Mouse (Mus musculus) liver, embryonic 12.5 days (tissue): ENCODE data around the gene Olfr1164. TPM values are rescaled to one million over a fixed set of nuclear protein-coding genes. Genes with fewer than 3 reads are reported as not detected.

Experiments
- ATAC-seq: fragments of 200-750 bp; cut with Nextera tagmentation; 2 replicates; pipeline ENCODE4 v1.8.0; 2017; ENCODE audit warnings: moderate number of reproducible peaks, mild to moderate bottlenecking, moderate library complexity
- H3K27ac ChIP-seq: fragments of 300-500 bp; sonication (generic); 2 replicates; pipeline ENCODE4 v1.5.1; 2016; ENCODE audit warnings: mild to moderate bottlenecking
- H3K27me3 ChIP-seq: fragments of 300-500 bp; sonication (generic); replicated peaks from 2 replicates; pipeline ENCODE4 v1.6.1; 2016; ENCODE audit warnings: mild to moderate bottlenecking, moderate library complexity
- H3K36me3 ChIP-seq: fragments of 300-500 bp; sonication (generic); 2 replicates; pipeline ENCODE4 v1.6.1; 2016; ENCODE audit warnings: mild to moderate bottlenecking, moderate library complexity
- H3K4me1 ChIP-seq: fragments of 300-500 bp; sonication (generic); 2 replicates; pipeline ENCODE4 v1.6.1; 2016
- H3K4me2 ChIP-seq: fragments of 300-500 bp; sonication (generic); 2 replicates; pipeline ENCODE4 v1.6.1; 2016; ENCODE audit warnings: mild to moderate bottlenecking, moderate library complexity
- H3K4me3 ChIP-seq: fragments of 300-500 bp; sonication (generic); 2 replicates; pipeline ENCODE4 v1.5.1; 2016; ENCODE audit warnings: mild to moderate bottlenecking, moderate library complexity
- H3K9ac ChIP-seq: fragments of 300-500 bp; sonication (generic); 2 replicates; pipeline ENCODE4 v1.6.1; 2016; ENCODE audit warnings: mild to moderate bottlenecking, moderate library complexity
- H3K9me3 ChIP-seq: fragments of 300-500 bp; sonication (generic); replicated peaks from 2 replicates; pipeline ENCODE4 v1.6.1; 2016; ENCODE audit warnings: mild to moderate bottlenecking, moderate library complexity
- WGBS: fragments of 180-500 bp; shearing (Covaris S2); methylation state at CpG from one replicate; pipeline ENCODE4 v1.1.7; 2016; ENCODE audit not compliant: insufficient replicate concordance; 5-methylcytosine and 5-hydroxymethylcytosine counted together
- polyA plus RNA-seq: library from polyadenylated mRNA; unstranded; fragments of >200 nt; fragmentation: Nextera tagmentation; extraction: Ambion mirVana; gene quantifications from 2 replicates; pipeline ENCODE4 v1.2.1, GENCODE M21; 2016

Olfr1164 gene
- polyA plus RNA-seq = not detected in 2 replicates

- ATAC-seq = no peak
- no peaks in the 10 kb centered on the region for H3K27me3 ChIP-seq
- no peak within 1 kb of the TSS for H3K9ac ChIP-seq
- no peak within 1 kb of the TSS for H3K27ac ChIP-seq
- H3K4me1 ChIP-seq = no peaks in the 10 kb centered on the region
- H3K4me3 ChIP-seq = no peak within 1 kb of the TSS
- H3K4me2 ChIP-seq = no peak within 1 kb of the TSS
- no peaks in the 10 kb centered on the region for H3K9me3 ChIP-seq
- 64% methylated on average over 4 of the region's 4 CpGs for WGBS
- no peaks in the 10 kb centered on the region for H3K36me3 ChIP-seq
Observed at GRCm38 (mm10) chr2:88093866-88094265, at the start of gene Olfr1164. Olfr1164 (minus strand) TSS chr2:88093966.

GRCm38 (mm10) chr2:88128172-88128571 lies 34.4 kb upstream of the Olfr1164 start, which contains the start of gene Olfr1166:
Olfr1166 (minus strand) TSS chr2:88128272.
- no peak for ATAC-seq
- no peaks in the 10 kb centered on the region for H3K9me3 ChIP-seq
- no peak within 1 kb of the TSS for H3K9ac ChIP-seq
- no peaks in the 10 kb centered on the region for H3K4me1 ChIP-seq
- WGBS = 75% methylated on average over 1 of the region's 1 CpGs
- H3K4me2 ChIP-seq = no peak within 1 kb of the TSS
- H3K4me3 ChIP-seq = no peak within 1 kb of the TSS
- H3K36me3 ChIP-seq = no peaks in the 10 kb centered on the region
- no peaks in the 10 kb centered on the region for H3K27me3 ChIP-seq
- H3K27ac ChIP-seq = no peak within 1 kb of the TSS

GRCm38 (mm10) chr2:88071730-88072129 lies 22.0 kb downstream of the Olfr1164 start, which contains the start of gene Olfr1163:
Olfr1163 (minus strand) TSS chr2:88071830.
- ATAC-seq = no peak
- no peak within 1 kb of the TSS for H3K4me3 ChIP-seq
- no peaks in the 10 kb centered on the region for H3K9me3 ChIP-seq
- H3K4me2 ChIP-seq = no peak within 1 kb of the TSS
- no peak within 1 kb of the TSS for H3K9ac ChIP-seq
- no peak within 1 kb of the TSS for H3K27ac ChIP-seq
- no peaks in the 10 kb centered on the region for H3K4me1 ChIP-seq
- no peaks in the 10 kb centered on the region for H3K27me3 ChIP-seq
- H3K36me3 ChIP-seq = no peaks in the 10 kb centered on the region

GRCm38 (mm10) chr2:88063587-88063986 lies 30.2 kb downstream of the Olfr1164 start:
- Histone ChIP-seq H3K4me2 (no peak overlapping the region), H3K27ac (no peak overlapping the region), H3K4me3 (no peak overlapping the region), H3K4me1 (no peaks in the 10 kb centered on the region), H3K9ac (no peak overlapping the region), H3K36me3 (no peaks in the 10 kb centered on the region), H3K27me3 (no peaks in the 10 kb centered on the region), H3K9me3 (no peaks in the 10 kb centered on the region)
- no peak for ATAC-seq
- 59% methylated on average over 2 of the region's 2 CpGs for WGBS

- 63% methylated on average over 1 of the region's 1 CpGs for WGBS
- Histone ChIP-seq H3K9me3 (no peaks in the 10 kb centered on the region), H3K4me3 (no peak within 1 kb of the TSS), H3K36me3 (no peaks in the 10 kb centered on the region), H3K27me3 (no peaks in the 10 kb centered on the region), H3K4me1 (no peaks in the 10 kb centered on the region), H3K27ac (no peak within 1 kb of the TSS), H3K9ac (no peak within 1 kb of the TSS), H3K4me2 (no peak within 1 kb of the TSS)
- no peak for ATAC-seq
Observed at GRCm38 (mm10) chr2:88051029-88051428, 42.7 kb downstream of the Olfr1164 start, which contains the start of gene Olfr1162. Olfr1162 (minus strand) TSS chr2:88051129.

Other genes with a start within 250 kb of the Olfr1164 start
- gene Olfr1150-ps1, start 250.0 kb downstream of the Olfr1164 start, polyA plus RNA-seq = not detected in 2 replicates
- gene Olfr1151, start 238.1 kb downstream of the Olfr1164 start, polyA plus RNA-seq = not detected in 2 replicates
- not detected in 2 replicates for gene Olfr1152, start 227.5 kb downstream of the Olfr1164 start, polyA plus RNA-seq
- not detected in 2 replicates for gene Olfr1153, start 199.0 kb downstream of the Olfr1164 start, polyA plus RNA-seq
- not detected in 2 replicates for gene Olfr1154, start 188.8 kb downstream of the Olfr1164 start, polyA plus RNA-seq
- gene Olfr1155, start 148.8 kb downstream of the Olfr1164 start, polyA plus RNA-seq = not detected in 2 replicates
- not detected in 2 replicates for gene Olfr1156, start 140.9 kb downstream of the Olfr1164 start, polyA plus RNA-seq
- gene Olfr1157, start 125.7 kb downstream of the Olfr1164 start, polyA plus RNA-seq = not detected in 2 replicates
- not detected in 2 replicates for gene Olfr74, start 119.3 kb downstream of the Olfr1164 start, polyA plus RNA-seq
- not detected in 2 replicates for gene Olfr1158, start 103.9 kb downstream of the Olfr1164 start, polyA plus RNA-seq
- gene Olfr1160, start 85.7 kb downstream of the Olfr1164 start, polyA plus RNA-seq = not detected in 2 replicates
- not detected in 2 replicates for gene Olfr1161, start 71.2 kb downstream of the Olfr1164 start, polyA plus RNA-seq
- not detected in 2 replicates for gene Olfr73, start 56.3 kb downstream of the Olfr1164 start, polyA plus RNA-seq
- not detected in 2 replicates for gene Olfr1162, start 42.8 kb downstream of the Olfr1164 start, polyA plus RNA-seq
- not detected in 2 replicates for gene Olfr1163, start 22.1 kb downstream of the Olfr1164 start, polyA plus RNA-seq
- gene Olfr1166, start 34.3 kb upstream of the Olfr1164 start, polyA plus RNA-seq = not detected in 2 replicates
- gene Olfr1167, start 61.2 kb upstream of the Olfr1164 start, polyA plus RNA-seq = not detected in 2 replicates
- gene Olfr1168, start 87.9 kb upstream of the Olfr1164 start, polyA plus RNA-seq = not detected in 2 replicates
- not detected in 2 replicates for gene Olfr1170, start 134.4 kb upstream of the Olfr1164 start, polyA plus RNA-seq
- not detected in 2 replicates for gene Olfr1173, start 185.9 kb upstream of the Olfr1164 start, polyA plus RNA-seq
- gene Olfr1174-ps, start 221.2 kb upstream of the Olfr1164 start, polyA plus RNA-seq = not detected in 2 replicates
- not detected in 2 replicates for gene Olfr1175-ps, start 233.2 kb upstream of the Olfr1164 start, polyA plus RNA-seq
- gene Olfr1176, start 242.8 kb upstream of the Olfr1164 start, polyA plus RNA-seq = not detected in 2 replicates